Mouse (Mus musculus) liver, embryonic 11.5 days (tissue): ENCODE results near the gene Timmdc1. TPM values are rescaled to one million over a fixed set of nuclear protein-coding genes. Genes with fewer than 3 reads are reported as not detected.

Experiments used
- ATAC-seq: fragments of 200-750 bp; cut with Nextera tagmentation; replicated peaks from 2 replicates; pipeline ENCODE4 v1.8.0; 2017; ENCODE audit warnings: moderate number of reproducible peaks, mild to moderate bottlenecking, moderate TSS enrichment, moderate library complexity; ENCODE audit not compliant: low FRiP score
- DNase-seq: peaks from one replicate; pipeline ENCODE4 v3.0.0-alpha.2; 2017; ENCODE audit warnings: low spot score
- H3K27ac ChIP-seq: fragments of 300-500 bp; sonication (generic); 2 replicates; pipeline ENCODE4 v1.5.1; 2014; ENCODE audit warnings: mild to moderate bottlenecking, low read depth, low read length, control low read depth
- H3K27me3 ChIP-seq: fragments of 300-500 bp; sonication (generic); replicated peaks from 2 replicates; pipeline ENCODE4 v1.6.1; 2014; ENCODE audit warnings: low read length, mixed read lengths; ENCODE audit not compliant: control insufficient read depth, insufficient read depth
- H3K36me3 ChIP-seq: fragments of 300-500 bp; sonication (generic); 2 replicates; pipeline ENCODE4 v1.6.1; 2014; ENCODE audit warnings: mild to moderate bottlenecking, low read length, moderate library complexity, mixed read lengths; ENCODE audit not compliant: control insufficient read depth, insufficient read depth
- H3K4me1 ChIP-seq: fragments of 300-500 bp; sonication (generic); replicated peaks from 2 replicates; pipeline ENCODE4 v1.6.1; 2014; ENCODE audit warnings: low read length, mixed read lengths; ENCODE audit not compliant: control insufficient read depth, insufficient read depth
- H3K4me2 ChIP-seq: fragments of 300-500 bp; sonication (generic); 2 replicates; pipeline ENCODE4 v1.6.1; 2014; ENCODE audit warnings: mild to moderate bottlenecking, control low read depth, moderate library complexity
- H3K4me3 ChIP-seq: fragments of 300-500 bp; sonication (generic); 2 replicates; pipeline ENCODE4 v1.5.1; 2014; ENCODE audit warnings: low read depth, low read length, control low read depth
- H3K9ac ChIP-seq: fragments of 300-500 bp; sonication (generic); 2 replicates; pipeline ENCODE4 v1.6.1; 2014; ENCODE audit warnings: low read depth, low read length, control low read depth
- H3K9me3 ChIP-seq: fragments of 300-500 bp; sonication (generic); 2 replicates; pipeline ENCODE4 v1.6.1; 2016; ENCODE audit warnings: low read length, inconsistent platforms, mixed read lengths; ENCODE audit not compliant: control insufficient read depth
- WGBS: fragments of 180-500 bp; shearing (Covaris S2); extraction: QIAGEN DNeasy Blood & Tissue Kit; methylation state at CpG from one replicate; pipeline ENCODE4 v1.1.7; 2014; 5-methylcytosine and 5-hydroxymethylcytosine counted together
- polyA plus RNA-seq: library from polyadenylated mRNA; unstranded; fragments of >200 nt; fragmentation: Nextera tagmentation; extraction: Ambion mirVana; gene quantifications from 2 replicates; pipeline ENCODE4 v1.2.1, GENCODE M21; 2014

Gene Timmdc1
- polyA plus RNA-seq, 1 experiment from 2014 or later = 25.1 TPM

GRCm38 (mm10) chr16:38471697-38472506, 50.6 kb downstream of the Timmdc1 start:
- H3K27me3 ChIP-seq = no peaks in the 10 kb centered on the region
- DNase-seq (no peak), ATAC-seq (no peak)
- H3K4me3 ChIP-seq = no peak overlapping the region
- no peak overlapping the region for H3K9ac ChIP-seq
- H3K4me2 ChIP-seq = no peak overlapping the region
- no peaks in the 10 kb centered on the region for H3K9me3 ChIP-seq
- WGBS = 46% methylated on average over 11 of the region's 11 CpGs
- H3K27ac ChIP-seq = no peak overlapping the region
- H3K36me3 ChIP-seq = no peaks in the 10 kb centered on the region
- peaks cover 31% of the 10 kb centered on the region for H3K4me1 ChIP-seq

- Histone ChIP-seq H3K4me2 (no peak overlapping the region), H3K4me3 (no peak overlapping the region), H3K27ac (no peak overlapping the region), H3K9me3 (no peaks in the 10 kb centered on the region), H3K36me3 (no peaks in the 10 kb centered on the region), H3K9ac (no peak overlapping the region), H3K27me3 (no peaks in the 10 kb centered on the region), H3K4me1 (peaks cover 31% of the 10 kb centered on the region)
- WGBS = 83% methylated on average over 8 of the region's 8 CpGs
- DNase-seq (no peak), ATAC-seq (no peak)
Measured at GRCm38 (mm10) chr16:38469437-38469836, 53.0 kb downstream of the Timmdc1 start.

- Histone ChIP-seq H3K36me3 (no peaks in the 10 kb centered on the region), H3K27ac (no peak overlapping the region), H3K4me1 (peaks cover 31% of the 10 kb centered on the region), H3K4me3 (no peak overlapping the region), H3K4me2 (no peak overlapping the region), H3K9me3 (no peaks in the 10 kb centered on the region), H3K9ac (no peak overlapping the region), H3K27me3 (no peaks in the 10 kb centered on the region)
- 27% methylated on average over 3 of the region's 3 CpGs for WGBS
- ATAC-seq (no peak), DNase-seq (no peak)
Measured at GRCm38 (mm10) chr16:38468706-38469018, 53.8 kb downstream of the Timmdc1 start.

GRCm38 (mm10) chr16:38467917-38468705, 54.4 kb downstream of the Timmdc1 start:
- Histone ChIP-seq H3K9me3 (no peaks in the 10 kb centered on the region), H3K9ac (no peak overlapping the region), H3K36me3 (no peaks in the 10 kb centered on the region), H3K27me3 (no peaks in the 10 kb centered on the region), H3K27ac (no peak overlapping the region), H3K4me3 (no peak overlapping the region), H3K4me2 (no peak overlapping the region), H3K4me1 (peaks cover 27% of the 10 kb centered on the region)
- ATAC-seq (no peak), DNase-seq (no peak)
- WGBS = 55% methylated on average over 8 of the region's 8 CpGs

GRCm38 (mm10) chr16:38467091-38467916, 55.2 kb downstream of the Timmdc1 start:
- no peaks in the 10 kb centered on the region for H3K9me3 ChIP-seq
- no peak overlapping the region for H3K27ac ChIP-seq
- H3K4me2 ChIP-seq = no peak overlapping the region
- H3K9ac ChIP-seq = no peak overlapping the region
- H3K36me3 ChIP-seq = no peaks in the 10 kb centered on the region
- ATAC-seq (peak; percentile 70), DNase-seq (no peak)
- H3K4me3 ChIP-seq = no peak overlapping the region
- no peaks in the 10 kb centered on the region for H3K27me3 ChIP-seq
- H3K4me1 ChIP-seq = peaks cover 24% of the 10 kb centered on the region
- 71% methylated on average over 13 of the region's 13 CpGs for WGBS

- no peak overlapping the region for H3K27ac ChIP-seq
- H3K4me2 ChIP-seq = no peak overlapping the region
- peaks cover 21% of the 10 kb centered on the region for H3K4me1 ChIP-seq
- no peaks in the 10 kb centered on the region for H3K9me3 ChIP-seq
- DNase-seq (no peak), ATAC-seq (no peak)
- no peak overlapping the region for H3K9ac ChIP-seq
- H3K36me3 ChIP-seq = no peaks in the 10 kb centered on the region
- H3K27me3 ChIP-seq = no peaks in the 10 kb centered on the region
- H3K4me3 ChIP-seq = no peak overlapping the region
- WGBS = 70% methylated on average over 4 of the region's 4 CpGs
Measured at GRCm38 (mm10) chr16:38466089-38466488, 56.4 kb downstream of the Timmdc1 start.

- no peak overlapping the region for H3K4me2 ChIP-seq
- peaks cover 14% of the 10 kb centered on the region for H3K4me1 ChIP-seq
- no peak overlapping the region for H3K9ac ChIP-seq
- ATAC-seq (no peak), DNase-seq (no peak)
- 86% methylated on average over 5 of the region's 5 CpGs for WGBS
- H3K36me3 ChIP-seq = no peaks in the 10 kb centered on the region
- no peaks in the 10 kb centered on the region for H3K27me3 ChIP-seq
- no peak overlapping the region for H3K4me3 ChIP-seq
- H3K9me3 ChIP-seq = no peaks in the 10 kb centered on the region
- no peak overlapping the region for H3K27ac ChIP-seq
Measured at GRCm38 (mm10) chr16:38463305-38463704, 59.2 kb downstream of the Timmdc1 start.

- no peak for ATAC-seq
- no peaks in the 10 kb centered on the region for H3K36me3 ChIP-seq
- no peaks in the 10 kb centered on the region for H3K9me3 ChIP-seq
- no peak overlapping the region for H3K4me2 ChIP-seq
- no peak overlapping the region for H3K27ac ChIP-seq
- WGBS = 72% methylated on average over 7 of the region's 7 CpGs
- H3K4me3 ChIP-seq = no peak overlapping the region
- H3K4me1 ChIP-seq = peaks cover 5% of the 10 kb centered on the region; the same call in 1 of the 2 replicates
- no peak overlapping the region for H3K9ac ChIP-seq
- H3K27me3 ChIP-seq = no peaks in the 10 kb centered on the region
- no peak for DNase-seq
Measured at GRCm38 (mm10) chr16:38462161-38462560, 60.3 kb downstream of the Timmdc1 start.
